In the genomic region with DNA sequence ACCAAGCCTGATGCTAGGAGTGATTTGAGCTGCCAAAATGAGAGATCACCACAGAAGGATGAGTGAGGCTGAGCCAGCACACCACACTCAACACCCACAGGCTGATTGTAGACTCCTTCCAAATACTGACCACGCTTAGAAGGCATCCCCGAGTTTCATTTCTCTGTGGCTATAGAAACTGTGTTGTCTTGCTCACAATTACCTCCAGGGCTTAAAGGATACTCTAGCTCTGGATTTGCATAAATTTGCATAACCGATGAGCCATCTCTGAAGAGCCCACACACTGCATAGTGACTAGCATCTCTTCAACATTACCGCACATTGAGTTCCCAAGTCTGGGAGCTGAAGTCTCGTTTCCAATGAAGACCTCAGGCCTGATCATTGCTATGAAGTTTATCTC, we compare ENCODE assay signal across 17 mouse cellular contexts.
DNase-seq lines count a peak whose midpoint lies in the region; ATAC-seq and TF ChIP-seq lines count a peak whose summit lies in the region.
"Had no signal": no experiment of that assay in that cellular context is flagged by ENCODE, and none has a peak within 500 bp of the region (broad histone marks: within the 10 kb centered on the region; RNA-seq: fewer than 3 reads in every experiment).

No protein-coding gene starts in this region.

- H3K9ac ChIP-seq in forebrain, embryonic 11.5 days (ENCODE audit: low read length), result no peak overlapping the region
- H3K9ac ChIP-seq in hindbrain, embryonic 15.5 days, result no peak overlapping the region
- H3K9ac ChIP-seq in neural tube, embryonic 13.5 days, result no peak overlapping the region
- no peak overlapping the region for H3K9ac ChIP-seq in intestine, postnatal 0 days (ENCODE audit: low read depth, low read length)
- H3K9ac ChIP-seq: embryonic facial prominence, embryonic 12.5 days; liver, embryonic 12.5 days had no signal

- peak; percentile 70 for ATAC-seq in forebrain, embryonic 11.5 days (replicated peaks; ENCODE audit: low FRiP score)
- ATAC-seq in hindbrain, embryonic 15.5 days (ENCODE audit: low FRiP score, low read depth), result peak; percentile 78
- peak; percentile 67 for ATAC-seq in neural tube, embryonic 13.5 days (ENCODE audit: low read depth)
- ATAC-seq in intestine, postnatal 0 days, result no peak

- no peaks in the 10 kb centered on the region for H3K36me3 ChIP-seq in forebrain, embryonic 11.5 days (ENCODE audit: control insufficient read depth, insufficient read depth, low read length)
- no peaks in the 10 kb centered on the region for H3K36me3 ChIP-seq in hindbrain, embryonic 15.5 days
- no peaks in the 10 kb centered on the region for H3K36me3 ChIP-seq in neural tube, embryonic 13.5 days
- H3K36me3 ChIP-seq in intestine, postnatal 0 days (ENCODE audit: control insufficient read depth, insufficient read depth), result no peaks in the 10 kb centered on the region
- H3K36me3 ChIP-seq: embryonic facial prominence, embryonic 12.5 days; liver, embryonic 12.5 days had no signal

- TF ChIP-seq CTCF in intestine, postnatal 0 days (IDR thresholded peaks at IDR 0.05; ENCODE audit: low read depth), result no peak

- 33% methylated on average over 5 of the region's 5 CpGs for WGBS in forebrain, embryonic 11.5 days
- 34% methylated on average over 5 of the region's 5 CpGs for WGBS in hindbrain, embryonic 15.5 days
- 40% methylated on average over 5 of the region's 5 CpGs for WGBS in neural tube, embryonic 13.5 days
- 89% methylated on average over 5 of the region's 5 CpGs for WGBS in intestine, postnatal 0 days

- H3K4me3 ChIP-seq in forebrain, embryonic 11.5 days (ENCODE audit: low read depth, low read length), result no peak overlapping the region
- no peak overlapping the region for H3K4me3 ChIP-seq in hindbrain, embryonic 15.5 days
- no peak overlapping the region for H3K4me3 ChIP-seq in neural tube, embryonic 13.5 days
- H3K4me3 ChIP-seq in intestine, postnatal 0 days (ENCODE audit: low read depth, low read length), result no peak overlapping the region
- H3K4me3 ChIP-seq: embryonic facial prominence, embryonic 12.5 days; liver, embryonic 12.5 days; myocyte had no signal

- DNase-seq in left cerebral cortex, postnatal 14 days (ENCODE audit: low spot score in 2 of 2), result peak; percentile 4 to 60
- no peak for DNase-seq in left cerebral cortex, postnatal 36 days (ENCODE audit: low spot score in 2 of 2)
- DNase-seq in forebrain, embryonic 11.5 days (ENCODE audit: low spot score), result no peak
- DNase-seq in lung, postnatal 10 days, result no peak
- no peak for DNase-seq in adipocyte (ENCODE audit: low spot score)
- DNase-seq: B cell, adult 2 months; cerebellum, postnatal 25 days; kidney, postnatal 25 days; lung, postnatal 4 days; thymus, adult 2 months had no signal

- H3K4me2 ChIP-seq in forebrain, embryonic 11.5 days (ENCODE audit: low read depth, low read length, severe bottlenecking), result no peak overlapping the region
- no peak overlapping the region for H3K4me2 ChIP-seq in hindbrain, embryonic 15.5 days
- no peak overlapping the region for H3K4me2 ChIP-seq in neural tube, embryonic 13.5 days
- H3K4me2 ChIP-seq in intestine, postnatal 0 days (replicated peaks; ENCODE audit: low read depth), result no peak overlapping the region
- H3K4me2 ChIP-seq: embryonic facial prominence, embryonic 12.5 days; heart, embryonic 11.5 days; liver, embryonic 12.5 days had no signal

- H3K4me1 ChIP-seq in forebrain, embryonic 11.5 days (replicated peaks; ENCODE audit: control insufficient read depth, insufficient read depth, low read length), result peaks cover 8% of the 10 kb centered on the region
- peaks cover 9% of the 10 kb centered on the region; the same call in 1 of the 2 replicates for H3K4me1 ChIP-seq in hindbrain, embryonic 15.5 days (replicated peaks)
- peaks cover 20% of the 10 kb centered on the region for H3K4me1 ChIP-seq in neural tube, embryonic 13.5 days (replicated peaks)
- peaks cover 6% of the 10 kb centered on the region for H3K4me1 ChIP-seq in intestine, postnatal 0 days (replicated peaks; ENCODE audit: control insufficient read depth, insufficient read depth, low read length)

- H3K9me3 ChIP-seq in forebrain, embryonic 11.5 days (ENCODE audit: control insufficient read depth, low read length), result peaks cover 3% of the 10 kb centered on the region; the same call in 1 of the 2 replicates
- H3K9me3 ChIP-seq in hindbrain, embryonic 15.5 days, result no peaks in the 10 kb centered on the region
- 0 out of 2 replicates have a peak, but pooled peaks cover 8% of the 10 kb centered on the region for H3K9me3 ChIP-seq in neural tube, embryonic 13.5 days
- H3K9me3 ChIP-seq in intestine, postnatal 0 days (ENCODE audit: control insufficient read depth), result no peaks in the 10 kb centered on the region

- intact Hi-C loops in left cerebral cortex, postnatal 14 days (cut with DNase I), result no loop called here
- intact Hi-C loops in left cerebral cortex, postnatal 36 days (cut with DNase I), result no loop called here

- H3K27ac ChIP-seq in forebrain, embryonic 11.5 days (ENCODE audit: low read depth, low read length), result 0 out of 2 replicates have a peak overlapping the region, but pooled peaks have one; percentile 9
- H3K27ac ChIP-seq in hindbrain, embryonic 15.5 days (replicated peaks), result no peak overlapping the region
- H3K27ac ChIP-seq in neural tube, embryonic 13.5 days (replicated peaks), result no peak overlapping the region
- no peak overlapping the region for H3K27ac ChIP-seq in intestine, postnatal 0 days (ENCODE audit: low read depth, low read length)
- H3K27ac ChIP-seq: embryonic facial prominence, embryonic 12.5 days; liver, embryonic 12.5 days had no signal

- H3K27me3 ChIP-seq in forebrain, embryonic 11.5 days (ENCODE audit: control insufficient read depth, insufficient read depth, low read length), result peaks cover 2% of the 10 kb centered on the region; the same call in 1 of the 2 replicates
- H3K27me3 ChIP-seq in hindbrain, embryonic 15.5 days, result no peaks in the 10 kb centered on the region
- H3K27me3 ChIP-seq in neural tube, embryonic 13.5 days, result no peaks in the 10 kb centered on the region
- H3K27me3 ChIP-seq in intestine, postnatal 0 days (replicated peaks; ENCODE audit: control insufficient read depth, insufficient read depth, low read length), result no peaks in the 10 kb centered on the region
- H3K27me3 ChIP-seq: embryonic facial prominence, embryonic 12.5 days; liver, embryonic 12.5 days had no signal

Comparison
In these comparisons a context has a peak if more than half of its experiments do, and no peak if none do; other contexts are left out.
1. DNase-seq: peak in left cerebral cortex, postnatal 14 days (2 of 2); none in left cerebral cortex, postnatal 36 days (0 of 2), forebrain, embryonic 11.5 days (single experiment), lung, postnatal 10 days (single experiment) and adipocyte (single experiment).